Mouse (Mus musculus) heart, embryonic 14.5 days (tissue): Measurements from ENCODE around the gene Gm21976. TPM values are rescaled to one million over a fixed set of nuclear protein-coding genes. Genes with fewer than 3 reads are reported as not detected.

ENCODE experiments used
- ATAC-seq: fragments of 200-750 bp; cut with Nextera tagmentation; 2 replicates; pipeline ENCODE4 v1.8.0; 2017; ENCODE audit warnings: low read depth, moderate TSS enrichment; ENCODE audit not compliant: insufficient number of reproducible peaks, insufficient read depth, low FRiP score
- H3K27ac ChIP-seq, 2 experiments: fragments of 200-500 bp in 1 of 2; fragments of 300-500 bp in 1 of 2; sonication (generic) in 1 of 2; replicated peaks in 1 of 2; 2 replicates each; pipeline ENCODE4 v1.5.1; 2012 to 2014; ENCODE audit warnings: low read depth in 2 of 2, low read length in 2 of 2, control low read depth in 1 of 2, mild to moderate bottlenecking in 1 of 2, mixed read lengths in 1 of 2; ENCODE audit not compliant: control insufficient read depth in 1 of 2, insufficient read depth in 1 of 2
- H3K27me3 ChIP-seq: fragments of 300-500 bp; sonication (generic); 2 replicates; pipeline ENCODE4 v1.6.1; 2014; ENCODE audit warnings: mild to moderate bottlenecking, low read length, control low read depth; ENCODE audit not compliant: control insufficient read depth, insufficient read depth
- H3K36me3 ChIP-seq: fragments of 300-500 bp; sonication (generic); 2 replicates; pipeline ENCODE4 v1.6.1; 2014; ENCODE audit warnings: mild to moderate bottlenecking, control low read depth, low read length, mixed read lengths; ENCODE audit not compliant: control insufficient read depth, insufficient read depth
- H3K4me1 ChIP-seq, 2 experiments: fragments of 200-500 bp in 1 of 2; fragments of 300-500 bp in 1 of 2; sonication (generic) in 1 of 2; 2 replicates each; pipeline ENCODE4 v1.6.1; 2012 to 2014; ENCODE audit warnings: low read length in 2 of 2, control low read depth in 1 of 2, mixed read lengths in 1 of 2; ENCODE audit not compliant: control insufficient read depth in 2 of 2, insufficient read depth in 2 of 2
- H3K4me2 ChIP-seq: fragments of 300-500 bp; sonication (generic); 2 replicates; pipeline ENCODE4 v1.6.1; 2014; ENCODE audit warnings: mild to moderate bottlenecking, low read length
- H3K4me3 ChIP-seq, 2 experiments: fragments of 200-500 bp in 1 of 2; fragments of 300-500 bp in 1 of 2; sonication (generic) in 1 of 2; 2 replicates each; pipeline ENCODE4 v1.5.1; 2012 to 2014; ENCODE audit warnings: low read length in 2 of 2, mild to moderate bottlenecking in 2 of 2, control low read depth in 1 of 2, low read depth in 1 of 2, moderate library complexity in 1 of 2; ENCODE audit not compliant: control insufficient read depth in 1 of 2, insufficient read depth in 1 of 2
- H3K9ac ChIP-seq: fragments of 300-500 bp; sonication (generic); 2 replicates; pipeline ENCODE4 v1.6.1; 2014; ENCODE audit warnings: mild to moderate bottlenecking, low read length
- H3K9me3 ChIP-seq: fragments of 300-500 bp; sonication (generic); 2 replicates; pipeline ENCODE4 v1.6.1; 2016; ENCODE audit warnings: low read length, control low read depth; ENCODE audit not compliant: control insufficient read depth
- WGBS: fragments of 180-500 bp; shearing (Covaris S2); extraction: QIAGEN DNeasy Blood & Tissue Kit; methylation state at CpG from one replicate; pipeline ENCODE4 v1.1.7; 2014; 5-methylcytosine and 5-hydroxymethylcytosine counted together
- polyA plus RNA-seq: library from polyadenylated mRNA; unstranded; fragments of >200 nt; fragmentation: Nextera tagmentation; extraction: Ambion mirVana; gene quantifications from 2 replicates; pipeline ENCODE4 v1.2.1, GENCODE M21; 2014

The Gm21976 gene
- polyA plus RNA-seq, 1 experiment from 2014 or later = not detected

DNA sequence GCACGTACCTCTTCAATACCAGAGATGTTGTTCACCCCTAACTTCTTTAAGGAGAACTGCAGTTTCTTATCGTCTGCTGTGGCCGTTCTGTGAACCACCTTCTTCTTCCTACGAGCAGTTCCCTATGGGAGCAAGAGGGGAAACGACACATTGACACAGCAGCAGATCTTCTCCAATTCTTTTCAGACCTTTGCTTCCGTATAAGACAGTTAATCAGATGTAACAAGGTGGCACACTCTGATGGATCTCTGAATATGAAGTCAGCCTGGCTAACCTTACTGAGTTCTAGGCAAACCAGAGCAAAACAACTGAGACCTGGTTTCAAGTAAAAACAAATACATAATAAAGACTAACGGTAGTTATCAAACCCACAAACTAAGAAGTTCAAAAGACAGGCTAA, 33.9 kb downstream of the Gm21976 start:
- WGBS = 70% methylated on average over 7 of the region's 7 CpGs
- no peaks in the 10 kb centered on the region for H3K27me3 ChIP-seq
- no peak for ATAC-seq
- peaks cover 66% of the 10 kb centered on the region for H3K36me3 ChIP-seq
- H3K27ac ChIP-seq = no peak overlapping the region
- H3K9me3 ChIP-seq = no peaks in the 10 kb centered on the region
- no peak overlapping the region for H3K4me3 ChIP-seq
- no peak overlapping the region for H3K4me2 ChIP-seq
- H3K9ac ChIP-seq = no peak overlapping the region
- H3K4me1 ChIP-seq = peaks cover 0 to 16% of the 10 kb centered on the region in 2 experiments; a peak in 2 of 4 replicates

DNA sequence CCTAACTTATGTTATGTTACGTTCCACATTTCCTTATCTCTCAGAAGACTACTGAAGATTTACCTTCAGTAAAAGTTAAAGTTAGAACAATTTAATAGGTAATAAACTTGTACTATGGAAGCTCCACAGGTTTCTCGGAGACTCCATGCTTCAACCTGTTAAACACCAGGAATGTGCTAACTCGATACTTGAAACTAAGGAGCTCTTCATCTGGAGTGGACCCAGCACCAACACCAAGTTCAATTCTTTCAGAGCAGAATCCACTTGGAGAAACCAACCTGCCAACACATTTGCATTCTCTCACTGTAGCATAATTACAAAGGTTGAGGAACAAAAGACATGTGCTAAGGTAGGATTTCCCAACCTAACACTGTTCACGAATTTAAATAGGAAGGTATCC, 35.4 kb downstream of the Gm21976 start:
- no peaks in the 10 kb centered on the region for H3K27me3 ChIP-seq
- H3K4me2 ChIP-seq = peak overlapping the region; percentile 83
- no peak overlapping the region; the same call in 1 of the 2 replicates for H3K9ac ChIP-seq
- ATAC-seq = no peak
- peaks cover 0 to 16% of the 10 kb centered on the region in 2 experiments; a peak in 2 of 4 replicates for H3K4me1 ChIP-seq
- no peaks in the 10 kb centered on the region for H3K9me3 ChIP-seq
- no peak overlapping the region for H3K27ac ChIP-seq
- 50% methylated on average over 4 of the region's 4 CpGs for WGBS
- peak overlapping the region in 1 of 2 experiments; percentile 85; a peak in 1 of 4 replicates for H3K4me3 ChIP-seq
- H3K36me3 ChIP-seq = peaks cover 51% of the 10 kb centered on the region

DNA sequence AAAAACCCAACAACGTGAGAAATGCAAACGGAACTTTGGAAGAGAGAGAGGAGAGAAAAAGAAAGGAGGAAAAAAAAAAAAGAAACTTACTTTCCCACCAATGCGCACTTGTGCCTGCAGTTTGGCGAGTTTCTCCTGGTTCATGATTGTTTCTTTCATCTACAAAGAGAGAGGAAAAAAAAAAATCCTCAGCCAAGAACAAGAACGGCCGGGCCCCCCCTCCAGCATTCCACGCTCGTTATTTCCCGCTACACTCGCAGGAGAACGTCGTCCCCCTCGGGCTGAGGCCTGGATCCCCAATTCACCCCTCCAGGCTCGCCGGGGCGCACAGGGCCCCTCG, 36.4 kb downstream of the Gm21976 start:
- ATAC-seq = no peak
- no peaks in the 10 kb centered on the region for H3K27me3 ChIP-seq
- peak overlapping the region; percentile 83 for H3K4me2 ChIP-seq
- peaks cover 41% of the 10 kb centered on the region for H3K36me3 ChIP-seq
- H3K4me3 ChIP-seq = peak overlapping the region; percentile 85 to 98
- under 1% methylated on average over 13 of the region's 17 CpGs for WGBS
- H3K4me1 ChIP-seq = peaks cover 0 to 16% of the 10 kb centered on the region in 2 experiments; a peak in 2 of 4 replicates
- H3K9ac ChIP-seq = peak overlapping the region; percentile 91
- no peaks in the 10 kb centered on the region for H3K9me3 ChIP-seq
- H3K27ac ChIP-seq = peak overlapping the region; percentile 86 to 91; a peak in 3 of 4 replicates

DNA sequence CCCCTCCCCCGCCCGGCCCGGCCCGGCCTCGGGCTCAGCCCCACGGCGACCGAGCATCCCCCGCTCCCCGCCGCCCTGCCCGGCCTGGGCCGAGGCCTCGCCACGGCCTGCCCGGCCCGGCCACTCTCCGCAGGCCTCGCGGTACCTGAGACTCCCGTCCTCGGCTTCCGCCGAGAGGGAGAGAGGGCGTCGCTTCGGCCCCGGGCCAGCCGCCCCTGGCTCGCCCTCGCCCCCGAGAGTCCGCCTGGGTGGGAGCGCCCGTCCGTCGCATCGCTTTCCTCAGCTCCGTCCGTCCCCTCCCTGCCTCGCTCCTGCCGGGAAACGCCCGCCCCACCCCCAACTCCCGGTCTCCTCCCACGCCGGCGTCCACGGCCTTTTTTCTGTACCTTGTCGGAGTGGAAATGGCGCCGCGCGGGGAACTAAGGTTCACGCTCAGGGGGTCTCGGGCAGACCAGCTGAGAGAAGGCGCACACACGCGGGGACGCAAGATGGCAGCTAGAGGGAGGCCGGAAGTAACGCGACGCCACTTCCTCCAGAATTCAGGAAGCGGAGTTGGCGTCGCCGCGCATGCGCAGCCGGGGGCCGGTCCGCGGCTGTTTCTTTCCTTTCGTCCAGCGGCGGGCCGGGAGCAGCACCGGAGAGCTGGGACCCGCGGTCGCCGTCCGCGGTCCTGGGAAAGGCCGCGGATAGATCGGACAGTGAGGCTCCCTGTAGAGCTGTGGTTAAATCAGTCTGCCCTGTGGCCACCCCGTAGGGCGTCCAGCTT, 37.0 kb downstream of the Gm21976 start, which contains the start of gene Btf3:
Btf3 (minus strand) TSS at position 527 of the 766 bp plus-strand sequence.
- peak; percentile 89 for ATAC-seq
- H3K36me3 ChIP-seq = peaks cover 36% of the 10 kb centered on the region
- peak within 1 kb of the TSS; percentile 91 for H3K9ac ChIP-seq
- under 1% methylated on average over 72 of the region's 90 CpGs for WGBS
- H3K4me2 ChIP-seq = peak within 1 kb of the TSS; percentile 83
- H3K4me1 ChIP-seq = peaks cover 0 to 16% of the 10 kb centered on the region in 2 experiments; a peak in 2 of 4 replicates
- H3K4me3 ChIP-seq = peak within 1 kb of the TSS; percentile 85 to 98
- H3K9me3 ChIP-seq = no peaks in the 10 kb centered on the region
- peak within 1 kb of the TSS; percentile 86 to 91 for H3K27ac ChIP-seq
- no peaks in the 10 kb centered on the region for H3K27me3 ChIP-seq

DNA sequence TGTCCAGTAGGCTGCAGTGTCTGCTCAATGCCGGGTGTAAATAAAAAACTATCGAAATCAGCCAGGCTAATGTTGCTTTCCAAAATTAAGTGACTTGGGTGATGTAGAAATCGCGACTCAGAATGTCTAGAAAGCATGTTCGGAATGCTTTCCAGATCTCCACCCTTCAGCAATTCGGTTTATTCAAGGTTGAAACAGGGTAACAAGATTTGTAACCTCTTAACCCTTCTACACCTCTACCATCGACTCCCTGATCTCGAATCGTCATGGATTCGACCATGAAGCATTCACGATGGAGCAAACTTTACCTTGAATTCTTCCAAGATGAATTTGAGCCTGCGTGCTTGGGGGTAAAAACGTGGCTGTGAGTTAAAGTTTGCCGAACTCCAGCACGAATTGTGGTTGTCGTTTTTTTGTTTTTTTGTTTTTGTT, 37.6 kb downstream of the Gm21976 start:
- Histone ChIP-seq H3K4me2 (peak overlapping the region; percentile 71), H3K27ac (peak overlapping the region; percentile 83 to 91), H3K36me3 (peaks cover 30% of the 10 kb centered on the region), H3K4me3 (peak overlapping the region; percentile 85 to 98), H3K4me1 (peaks cover 0 to 16% of the 10 kb centered on the region in 2 experiments; a peak in 2 of 4 replicates), H3K9ac (peak overlapping the region; percentile 91), H3K9me3 (no peaks in the 10 kb centered on the region), H3K27me3 (no peaks in the 10 kb centered on the region)
- no peak for ATAC-seq
- WGBS = 2% methylated on average over 16 of the region's 16 CpGs

DNA sequence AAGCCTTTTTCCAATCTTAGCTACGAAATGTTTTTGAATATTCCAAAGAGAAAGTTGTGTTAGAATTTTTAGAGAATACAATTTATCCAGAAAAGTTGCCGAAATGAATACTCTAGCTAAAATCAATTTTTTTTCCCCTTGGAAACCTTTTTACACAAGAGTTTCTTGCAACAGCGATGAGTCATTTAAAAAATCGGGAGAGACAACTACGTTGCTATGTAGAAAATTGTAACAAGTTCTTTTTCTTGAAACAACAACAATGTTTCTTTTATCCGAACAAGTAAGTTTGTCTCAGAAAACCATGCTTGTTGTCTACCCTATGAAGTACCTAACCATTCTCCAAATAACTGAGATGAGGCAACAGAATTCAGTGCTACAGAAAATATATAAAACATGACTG, 38.2 kb downstream of the Gm21976 start:
- 86% methylated on average over 6 of the region's 6 CpGs for WGBS
- Histone ChIP-seq H3K9me3 (no peaks in the 10 kb centered on the region), H3K4me3 (no peak overlapping the region)

DNA sequence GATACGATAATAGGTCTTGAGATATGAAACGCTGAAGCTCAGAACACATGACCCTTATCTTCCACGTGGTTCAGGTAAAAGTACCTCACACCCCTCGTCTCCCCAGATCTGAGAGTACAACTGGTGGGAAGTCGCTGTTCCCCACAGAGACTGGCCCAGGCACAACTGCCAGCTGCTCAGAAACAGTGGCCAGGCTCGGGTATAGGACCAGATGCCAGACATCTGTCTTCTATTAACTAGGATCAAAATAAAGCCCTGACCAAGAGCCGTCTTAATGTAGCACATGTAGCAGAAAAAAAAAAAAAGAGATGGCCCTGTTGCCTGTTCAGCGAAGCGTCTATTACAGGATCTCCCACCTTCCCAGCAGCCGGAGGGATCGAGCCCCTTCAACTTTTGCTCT, 45.3 kb downstream of the Gm21976 start:
- Histone ChIP-seq H3K9ac (no peak overlapping the region), H3K27ac (no peak overlapping the region), H3K36me3 (no peaks in the 10 kb centered on the region), H3K27me3 (no peaks in the 10 kb centered on the region), H3K4me1 (no peaks in the 10 kb centered on the region), H3K4me2 (no peak overlapping the region), H3K4me3 (no peak overlapping the region), H3K9me3 (no peaks in the 10 kb centered on the region)
- WGBS = 85% methylated on average over 11 of the region's 11 CpGs
- ATAC-seq = no peak

More for the DNA sequence above, 38.2 kb downstream of the Gm21976 start:
- no peaks in the 10 kb centered on the region for H3K27me3 ChIP-seq
- peaks cover 0 to 16% of the 10 kb centered on the region in 2 experiments; a peak in 2 of 4 replicates for H3K4me1 ChIP-seq
- ATAC-seq = no peak
- peak overlapping the region; percentile 71 for H3K4me2 ChIP-seq
- peaks cover 23% of the 10 kb centered on the region for H3K36me3 ChIP-seq
- no peak overlapping the region for H3K27ac ChIP-seq
- H3K9ac ChIP-seq = no peak overlapping the region
